Comparison of ENCODE assay signal across 8 mouse cellular contexts in the genomic region with DNA sequence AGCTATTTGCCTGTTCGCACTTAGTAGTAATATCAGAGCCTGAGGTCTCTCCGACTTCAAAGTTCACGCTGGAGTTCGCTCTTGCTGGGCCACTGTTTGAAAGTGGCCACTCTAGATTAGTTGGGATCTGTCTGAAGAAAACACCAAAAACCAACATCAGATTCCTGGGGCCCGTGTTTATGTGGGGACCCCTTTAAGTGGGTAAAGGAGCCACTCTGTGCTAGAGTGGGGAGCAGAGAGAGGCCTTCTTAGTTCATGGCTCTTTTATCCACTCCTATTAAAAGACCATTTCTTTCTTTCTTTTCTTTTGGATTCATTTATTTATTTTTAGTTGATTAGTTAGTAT. TPM values are rescaled to one million over a fixed set of nuclear protein-coding genes. Genes with fewer than 3 reads are reported as not detected.
A peak's percentile ranks its signal among the peaks of the same experiment; 100 is the strongest.
DNase-seq lines count a peak whose midpoint lies in the region; ATAC-seq and TF ChIP-seq lines count a peak whose summit lies in the region.

No protein-coding gene starts in this region.

- no peaks in the 10 kb centered on the region for H3K9me3 ChIP-seq in embryonic facial prominence, embryonic 15.5 days (replicated peaks)
- H3K9me3 ChIP-seq in limb, embryonic 10.5 days (replicated peaks), result no peaks in the 10 kb centered on the region
- H3K9me3 ChIP-seq in neural tube, embryonic 15.5 days (replicated peaks), result no peaks in the 10 kb centered on the region

- no peak for ATAC-seq in embryonic facial prominence, embryonic 15.5 days (ENCODE audit: insufficient number of reproducible peaks, low FRiP score, low TSS enrichment, low read depth)
- ATAC-seq in neural tube, embryonic 15.5 days (ENCODE audit: low FRiP score), result peak; percentile 36

- no peaks in the 10 kb centered on the region for H3K27me3 ChIP-seq in embryonic facial prominence, embryonic 15.5 days
- H3K27me3 ChIP-seq in limb, embryonic 10.5 days (ENCODE audit: low read depth, poor library complexity, severe bottlenecking), result no peaks in the 10 kb centered on the region
- H3K27me3 ChIP-seq in neural tube, embryonic 15.5 days (replicated peaks), result no peaks in the 10 kb centered on the region

- peak overlapping the region; percentile 55 for H3K4me2 ChIP-seq in embryonic facial prominence, embryonic 15.5 days (replicated peaks)
- H3K4me2 ChIP-seq in neural tube, embryonic 15.5 days, result peak overlapping the region; percentile 74

- peaks cover 23% of the 10 kb centered on the region for H3K36me3 ChIP-seq in embryonic facial prominence, embryonic 15.5 days
- H3K36me3 ChIP-seq in limb, embryonic 10.5 days, result peaks cover 28% of the 10 kb centered on the region
- H3K36me3 ChIP-seq in neural tube, embryonic 15.5 days, result peaks cover 20% of the 10 kb centered on the region

- peak overlapping the region; percentile 93 for H3K4me3 ChIP-seq in lung, adult 2 months (replicated peaks; ENCODE audit: extremely low read depth, low read depth, low read length)
- peak overlapping the region; percentile 92 for H3K4me3 ChIP-seq in embryonic facial prominence, embryonic 15.5 days (replicated peaks)
- H3K4me3 ChIP-seq in limb, embryonic 10.5 days, result peak overlapping the region; percentile 92
- H3K4me3 ChIP-seq in neural tube, embryonic 15.5 days (replicated peaks), result peak overlapping the region; percentile 98

- TF ChIP-seq CTCF in lung, adult 2 months (IDR thresholded peaks at IDR 0.05; ENCODE audit: insufficient read depth, low read length), result no peak

- H3K27ac ChIP-seq in embryonic facial prominence, embryonic 15.5 days (replicated peaks), result peak overlapping the region; percentile 89
- peak overlapping the region; percentile 96 for H3K27ac ChIP-seq in limb, embryonic 10.5 days
- peak overlapping the region; percentile 99 for H3K27ac ChIP-seq in neural tube, embryonic 15.5 days (replicated peaks)

- no peak for TF ChIP-seq POLR2A in lung, adult 2 months (IDR thresholded peaks at IDR 0.05; ENCODE audit: borderline replicate concordance, extremely low read depth, low read depth, low read length)

- peak overlapping the region; percentile 94 for H3K9ac ChIP-seq in embryonic facial prominence, embryonic 15.5 days
- H3K9ac ChIP-seq in neural tube, embryonic 15.5 days (replicated peaks), result peak overlapping the region; percentile 98

- DNase-seq in lung, adult 2 months, result no peak
- DNase-seq in lung, adult 18-20 months, result no peak
- DNase-seq in limb, embryonic 10.5 days (ENCODE audit: low spot score), result no peak
- DNase-seq in cerebellum, adult 8-10 months, result no peak
- DNase-seq in layer of hippocampus, postnatal 36 days, result no peak
- DNase-seq in kidney, postnatal 14 days, result no peak

- whole genome bisulfite sequencing in lung, adult 2 months, result 5% methylated on average over 5 of the region's 5 CpGs
- WGBS in embryonic facial prominence, embryonic 15.5 days, result 5% methylated on average over 5 of the region's 5 CpGs
- WGBS in limb, embryonic 10.5 days, result 12% methylated on average over 5 of the region's 5 CpGs
- 9% methylated on average over 5 of the region's 5 CpGs for WGBS in neural tube, embryonic 15.5 days

- peaks cover 3% of the 10 kb centered on the region for H3K4me1 ChIP-seq in lung, adult 2 months (ENCODE audit: control insufficient read depth, insufficient read depth, low read length)
- H3K4me1 ChIP-seq in embryonic facial prominence, embryonic 15.5 days, result peaks cover 8% of the 10 kb centered on the region; the same call in 1 of the 2 replicates
- H3K4me1 ChIP-seq in limb, embryonic 10.5 days, result peaks cover 21% of the 10 kb centered on the region
- H3K4me1 ChIP-seq in neural tube, embryonic 15.5 days, result peaks cover 38% of the 10 kb centered on the region

RNA-seq across cellular contexts. Expression of a gene that starts 0.7 kb away (rescaled TPM):
- polyA plus RNA-seq in lung, adult 2 months (2012; rRNA removed), result 37.1 and 39.1 TPM in 2 replicates
- polyA plus RNA-seq in embryonic facial prominence, embryonic 15.5 days (2015; fragmentation: Nextera tagmentation; extraction: Ambion mirVana), result 98.3 and 105 TPM in 2 replicates
- 65.9 and 76.8 TPM in 2 replicates for polyA plus RNA-seq in limb, embryonic 10.5 days (2016; fragmentation: Nextera tagmentation; extraction: Ambion mirVana)
- 140 and 149 TPM in 2 replicates for polyA plus RNA-seq in neural tube, embryonic 15.5 days (2015; fragmentation: Nextera tagmentation; extraction: Ambion mirVana)
- 10 to 100 TPM; 74.8 to 78.1 TPM for total RNA-seq in layer of hippocampus, postnatal 36 days (2021)

RNA-seq across cellular contexts. Expression of a gene that starts 12.0 kb away (rescaled TPM):
- polyA plus RNA-seq in lung, adult 2 months (2012; rRNA removed), result 29.4 and 33.0 TPM in 2 replicates
- 50.3 and 53.0 TPM in 2 replicates for polyA plus RNA-seq in embryonic facial prominence, embryonic 15.5 days (2015; fragmentation: Nextera tagmentation; extraction: Ambion mirVana)
- polyA plus RNA-seq in limb, embryonic 10.5 days (2016; fragmentation: Nextera tagmentation; extraction: Ambion mirVana), result 43.7 and 44.4 TPM in 2 replicates
- 21.7 and 34.8 TPM in 2 replicates for polyA plus RNA-seq in neural tube, embryonic 15.5 days (2015; fragmentation: Nextera tagmentation; extraction: Ambion mirVana)
- 10 to 100 TPM; 32.5 to 35.4 TPM for total RNA-seq in layer of hippocampus, postnatal 36 days (2021)

RNA-seq across cellular contexts. Expression of a gene that starts 22.2 kb away (rescaled TPM):
- polyA plus RNA-seq in lung, adult 2 months (2012; rRNA removed), result 33.2 and 42.0 TPM in 2 replicates
- polyA plus RNA-seq in embryonic facial prominence, embryonic 15.5 days (2015; fragmentation: Nextera tagmentation; extraction: Ambion mirVana), result 59.5 and 60.3 TPM in 2 replicates
- 55.5 and 65.2 TPM in 2 replicates for polyA plus RNA-seq in limb, embryonic 10.5 days (2016; fragmentation: Nextera tagmentation; extraction: Ambion mirVana)
- polyA plus RNA-seq in neural tube, embryonic 15.5 days (2015; fragmentation: Nextera tagmentation; extraction: Ambion mirVana), result 71.9 and 73.0 TPM in 2 replicates
- total RNA-seq in layer of hippocampus, postnatal 36 days (2021), result 10 to 100 TPM; 80.7 to 84.1 TPM
